Mouse (Mus musculus) heart, postnatal 14 days (tissue): ENCODE measurements around the gene H2al1h. TPM values are rescaled to one million over a fixed set of nuclear protein-coding genes. Genes with fewer than 3 reads are reported as not detected.
"Not testable (repeated sequence)": the region's sequence is repeated elsewhere in the genome, so short reads cannot be mapped to it uniquely, and the experiment has no call there.

Experiments used
- DNase-seq, 2 experiments: peaks; one replicate each; pipeline ENCODE4 v3.0.0; 2021 to 2022
- intact Hi-C: fragments of 180-260 bp; cut with DNase I; formaldehyde crosslinking; loops from one replicate; pipeline ENCODE4 v1.15.1; 2025
- long read RNA-seq, 2 experiments: library from polyadenylated mRNA; stranded (forward); transcript quantifications; one replicate each; pipeline ENCODE4 v2.0.0; 2021
- total RNA-seq, 2 experiments: library from RNA; stranded (reverse); gene quantifications; 2 replicates each; pipeline ENCODE4 v1.2.3; 2021

The H2al1h gene
- total RNA-seq: not detected
- long read RNA-seq, experiment 1: 0 reads
- long read RNA-seq, experiment 2: 0 reads

GRCm38 (mm10) chrX:11321192-11321591 lies at the start of gene H2al1h:
Gene H2al1h (plus strand): TSS chrX:11321492.
- DNase-seq, intact Hi-C loops: not testable (repeated sequence)

GRCm38 (mm10) chrX:11273190-11273589 lies 48.1 kb upstream of the H2al1h start:
- intact Hi-C loops: no loop called here
- DNase-seq: no peak

- intact Hi-C loops: no loop called here
- DNase-seq: no peak
These were observed 44.2 kb upstream of the H2al1h start for GRCm38 (mm10) chrX:11277083-11277482.

GRCm38 (mm10) chrX:11280741-11281140 lies 40.6 kb upstream of the H2al1h start:
- intact Hi-C loops: no loop called here
- DNase-seq: no peak

GRCm38 (mm10) chrX:11288306-11288882 lies 32.9 kb upstream of the H2al1h start:
- intact Hi-C loops: no loop called here
- DNase-seq: peak; percentile 3 to 42

GRCm38 (mm10) chrX:11289244-11289643 lies 32.0 kb upstream of the H2al1h start:
- intact Hi-C loops: no loop called here

GRCm38 (mm10) chrX:11298957-11299356 lies 22.3 kb upstream of the H2al1h start, which contains the start of gene H2al1a:
Gene H2al1a (plus strand): TSS chrX:11299257.
- intact Hi-C loops, DNase-seq: not testable (repeated sequence)

More at GRCm38 (mm10) chrX:11289244-11289643, 32.0 kb upstream of the H2al1h start:
- DNase-seq: no peak

- DNase-seq, intact Hi-C loops: not testable (repeated sequence)
These were observed 19.2 kb upstream of the H2al1h start, which contains the start of gene H2al1b for GRCm38 (mm10) chrX:11302132-11302531. Gene H2al1b (plus strand): TSS chrX:11302432.

- DNase-seq, intact Hi-C loops: not testable (repeated sequence)
These were observed 15.9 kb upstream of the H2al1h start, which contains the start of gene H2al1c for GRCm38 (mm10) chrX:11305355-11305754. Gene H2al1c (plus strand): TSS chrX:11305655.

GRCm38 (mm10) chrX:11308524-11308923 lies 12.8 kb upstream of the H2al1h start, which contains the start of gene H2al1d:
Gene H2al1d (plus strand): TSS chrX:11308824.
- intact Hi-C loops, DNase-seq: not testable (repeated sequence)

GRCm38 (mm10) chrX:11311634-11312033 lies 9.7 kb upstream of the H2al1h start, which contains the start of gene H2al1e:
Gene H2al1e (plus strand): TSS chrX:11311934.
- intact Hi-C loops, DNase-seq: not testable (repeated sequence)

- DNase-seq, intact Hi-C loops: not testable (repeated sequence)
These were observed 6.4 kb upstream of the H2al1h start, which contains the start of gene H2al1f for GRCm38 (mm10) chrX:11314858-11315257. Gene H2al1f (plus strand): TSS chrX:11315158.

GRCm38 (mm10) chrX:11317956-11318355 lies 3.3 kb upstream of the H2al1h start, which contains the start of gene H2al1g:
Gene H2al1g (plus strand): TSS chrX:11318256.
- intact Hi-C loops, DNase-seq: not testable (repeated sequence)

GRCm38 (mm10) chrX:11324359-11324758 lies 3.1 kb downstream of the H2al1h start, which contains the start of gene H2al1i:
Gene H2al1i (plus strand): TSS chrX:11324659.
- intact Hi-C loops, DNase-seq: not testable (repeated sequence)

- intact Hi-C loops, DNase-seq: not testable (repeated sequence)
These were observed 6.2 kb downstream of the H2al1h start, which contains the start of gene H2al1j for GRCm38 (mm10) chrX:11327522-11327921. Gene H2al1j (plus strand): TSS chrX:11327822.

GRCm38 (mm10) chrX:11345762-11346161 lies 24.5 kb downstream of the H2al1h start:
- intact Hi-C loops: no loop called here
- peak; percentile 1 to 9 for DNase-seq

GRCm38 (mm10) chrX:11346756-11347155 lies 25.5 kb downstream of the H2al1h start:
- intact Hi-C loops: no loop called here
- no peak for DNase-seq

- no peak for DNase-seq
- intact Hi-C loops: no loop called here
These were observed 39.5 kb downstream of the H2al1h start for GRCm38 (mm10) chrX:11360823-11361222.

- intact Hi-C loops: no loop called here
- DNase-seq: no peak
These were observed 40.0 kb downstream of the H2al1h start for GRCm38 (mm10) chrX:11361261-11361660.

GRCm38 (mm10) chrX:11363890-11364289 lies 42.6 kb downstream of the H2al1h start:
- no peak for DNase-seq
- intact Hi-C loops: no loop called here

GRCm38 (mm10) chrX:11365151-11365550 lies 43.9 kb downstream of the H2al1h start:
- intact Hi-C loops: no loop called here
- no peak for DNase-seq
